Comparison of ENCODE assay signal across 20 mouse cellular contexts in the genomic region with DNA sequence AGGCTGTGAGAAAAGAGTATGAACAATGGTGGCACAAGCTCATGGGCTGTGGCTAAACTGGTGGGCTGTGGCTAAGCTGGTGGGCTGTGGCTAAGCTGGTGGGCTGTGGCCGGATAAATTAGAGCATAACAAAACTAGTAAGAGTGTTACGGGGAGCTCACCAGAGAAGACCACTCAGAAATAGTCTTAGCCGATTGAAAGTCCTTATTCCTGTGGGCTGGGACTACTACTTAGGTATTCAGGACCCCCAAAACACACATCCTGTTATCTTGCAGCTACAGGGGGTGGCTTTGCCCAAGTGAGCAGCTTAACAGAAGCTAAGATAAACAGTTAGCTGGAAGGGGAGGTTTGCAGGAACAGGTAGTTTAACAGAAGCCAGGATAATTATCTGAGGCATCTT.
A peak's percentile ranks its signal among the peaks of the same experiment; 100 is the strongest.
DNase-seq lines count a peak whose midpoint lies in the region; ATAC-seq and TF ChIP-seq lines count a peak whose summit lies in the region.
"Had no signal": no experiment of that assay in that cellular context is flagged by ENCODE, and none has a peak within 500 bp of the region (broad histone marks: within the 10 kb centered on the region; RNA-seq: fewer than 3 reads in every experiment).

No protein-coding gene starts in this region.

- no peaks in the 10 kb centered on the region for H3K9me3 ChIP-seq in heart, postnatal 0 days (replicated peaks; ENCODE audit: control insufficient read depth, low read length)
- H3K9me3 ChIP-seq in midbrain, embryonic 11.5 days (ENCODE audit: control insufficient read depth, low read length): no peaks in the 10 kb centered on the region
- no peaks in the 10 kb centered on the region for H3K9me3 ChIP-seq in midbrain, embryonic 10.5 days (replicated peaks)
- H3K9me3 ChIP-seq: embryonic facial prominence, embryonic 12.5 days; embryonic facial prominence, embryonic 15.5 days; forebrain, embryonic 12.5 days; forebrain, embryonic 15.5 days; heart, embryonic 10.5 days; hindbrain, embryonic 12.5 days; hindbrain, embryonic 15.5 days had no signal

- H3K9ac ChIP-seq in heart, postnatal 0 days (replicated peaks; ENCODE audit: low read depth, low read length): no peak overlapping the region
- H3K9ac ChIP-seq in midbrain, embryonic 11.5 days (ENCODE audit: low read length): no peak overlapping the region
- H3K9ac ChIP-seq: embryonic facial prominence, embryonic 12.5 days; embryonic facial prominence, embryonic 15.5 days; forebrain, embryonic 12.5 days; forebrain, embryonic 15.5 days; hindbrain, embryonic 12.5 days; hindbrain, embryonic 15.5 days had no signal

- no peak for TF ChIP-seq EP300 in heart, postnatal 0 days (IDR thresholded peaks at IDR 0.05; ENCODE audit: low read depth)

- WGBS in heart, postnatal 0 days: 68% methylated on average over 3 of the region's 3 CpGs
- WGBS in midbrain, embryonic 11.5 days: 52% methylated on average over 3 of the region's 3 CpGs
- 56% methylated on average over 3 of the region's 3 CpGs for WGBS in midbrain, embryonic 10.5 days

- H3K4me1 ChIP-seq in heart, postnatal 0 days (ENCODE audit: control insufficient read depth, insufficient read depth): 0 out of 2 replicates have a peak, but pooled peaks cover 7% of the 10 kb centered on the region
- H3K4me1 ChIP-seq in midbrain, embryonic 11.5 days (ENCODE audit: control insufficient read depth, insufficient read depth, low read length): no peaks in the 10 kb centered on the region
- peaks cover 18% of the 10 kb centered on the region for H3K4me1 ChIP-seq in midbrain, embryonic 10.5 days

- TF ChIP-seq CTCF in heart, postnatal 0 days (IDR thresholded peaks at IDR 0.05; ENCODE audit: low read depth): no peak

- H3K4me2 ChIP-seq in heart, postnatal 0 days (ENCODE audit: low read depth, low read length): no peak overlapping the region
- H3K4me2 ChIP-seq in midbrain, embryonic 11.5 days: no peak overlapping the region
- H3K4me2 ChIP-seq: embryonic facial prominence, embryonic 12.5 days; embryonic facial prominence, embryonic 15.5 days; forebrain, embryonic 12.5 days; forebrain, embryonic 15.5 days; hindbrain, embryonic 12.5 days; hindbrain, embryonic 15.5 days had no signal

- 0 out of 2 replicates have a peak overlapping the region, but pooled peaks have one; percentile 16 for H3K27ac ChIP-seq in heart, postnatal 0 days (ENCODE audit: low read depth)
- H3K27ac ChIP-seq in midbrain, embryonic 11.5 days (ENCODE audit: low read depth, low read length): no peak overlapping the region
- no peak overlapping the region for H3K27ac ChIP-seq in midbrain, embryonic 10.5 days (replicated peaks)
- H3K27ac ChIP-seq: embryonic facial prominence, embryonic 12.5 days; embryonic facial prominence, embryonic 15.5 days; forebrain, embryonic 12.5 days; forebrain, embryonic 15.5 days; heart, embryonic 10.5 days; hindbrain, embryonic 12.5 days; hindbrain, embryonic 15.5 days had no signal

- H3K27me3 ChIP-seq in heart, postnatal 0 days (ENCODE audit: control insufficient read depth, insufficient read depth, low read length): no peaks in the 10 kb centered on the region
- no peaks in the 10 kb centered on the region for H3K27me3 ChIP-seq in midbrain, embryonic 11.5 days (ENCODE audit: control insufficient read depth, insufficient read depth, low read length)
- H3K27me3 ChIP-seq in midbrain, embryonic 10.5 days (ENCODE audit: low read depth, poor library complexity, severe bottlenecking): no peaks in the 10 kb centered on the region
- H3K27me3 ChIP-seq: embryonic facial prominence, embryonic 12.5 days; embryonic facial prominence, embryonic 15.5 days; forebrain, embryonic 15.5 days; hindbrain, embryonic 12.5 days; hindbrain, embryonic 15.5 days had no signal

- no peak overlapping the region for H3K4me3 ChIP-seq in heart, postnatal 0 days (ENCODE audit: low read depth, low read length)
- H3K4me3 ChIP-seq in midbrain, embryonic 11.5 days (ENCODE audit: low read depth, low read length): no peak overlapping the region
- H3K4me3 ChIP-seq in midbrain, embryonic 10.5 days: no peak overlapping the region
- H3K4me3 ChIP-seq: embryonic facial prominence, embryonic 12.5 days; embryonic facial prominence, embryonic 15.5 days; forebrain, embryonic 12.5 days; forebrain, embryonic 15.5 days; heart, embryonic 10.5 days; hindbrain, embryonic 12.5 days; hindbrain, embryonic 15.5 days had no signal

- no peak for ATAC-seq in heart, postnatal 0 days (ENCODE audit: insufficient read depth, low read depth)
- ATAC-seq in midbrain, embryonic 11.5 days (ENCODE audit: low FRiP score): no peak
- ATAC-seq: activated CD4-positive, CD25-positive, alpha-beta regulatory T cell, adult 4 months; CD4-positive, CD25-positive, alpha-beta regulatory T cell, adult 4 months; forebrain, embryonic 15.5 days had no signal

- no peaks in the 10 kb centered on the region for H3K36me3 ChIP-seq in heart, postnatal 0 days (replicated peaks; ENCODE audit: control insufficient read depth, insufficient read depth, low read length)
- H3K36me3 ChIP-seq in midbrain, embryonic 11.5 days (ENCODE audit: control insufficient read depth, insufficient read depth, low read length): no peaks in the 10 kb centered on the region
- no peaks in the 10 kb centered on the region for H3K36me3 ChIP-seq in midbrain, embryonic 10.5 days
- H3K36me3 ChIP-seq: embryonic facial prominence, embryonic 12.5 days; embryonic facial prominence, embryonic 15.5 days; forebrain, embryonic 12.5 days; forebrain, embryonic 15.5 days; heart, embryonic 10.5 days; hindbrain, embryonic 12.5 days; hindbrain, embryonic 15.5 days had no signal

- peak; percentile 69 for DNase-seq in heart, adult 11 months
- no peak for DNase-seq in heart, adult 8-10 months (ENCODE audit: low spot score)
- DNase-seq in heart, postnatal 0 days (ENCODE audit: low spot score): no peak
- no peak for DNase-seq in heart, adult 18-20 months
- peak; percentile 73 for DNase-seq in midbrain, embryonic 11.5 days (ENCODE audit: low spot score, missing footprints)
- DNase-seq in midbrain, embryonic 10.5 days (ENCODE audit: low spot score): no peak
- DNase-seq in cerebellum, postnatal 36 days: no peak
- DNase-seq: adrenal gland, adult 8-10 months; adrenal gland, postnatal 25 days; cerebellum, adult 18-20 months; cerebellum, adult 9-10 months had no signal

Comparison
In these comparisons a context has a peak if more than half of its experiments do, and no peak if none do; other contexts are left out.
1. DNase-seq: peak in heart, adult 11 months (single experiment) and midbrain, embryonic 11.5 days (single experiment); none in heart, adult 8-10 months (single experiment), heart, postnatal 0 days (single experiment), heart, adult 18-20 months (0 of 2), midbrain, embryonic 10.5 days (single experiment) and cerebellum, postnatal 36 days (0 of 2).